Mouse (Mus musculus): ENCODE results near the gene Olfr930.

The Olfr930 gene

DNA sequence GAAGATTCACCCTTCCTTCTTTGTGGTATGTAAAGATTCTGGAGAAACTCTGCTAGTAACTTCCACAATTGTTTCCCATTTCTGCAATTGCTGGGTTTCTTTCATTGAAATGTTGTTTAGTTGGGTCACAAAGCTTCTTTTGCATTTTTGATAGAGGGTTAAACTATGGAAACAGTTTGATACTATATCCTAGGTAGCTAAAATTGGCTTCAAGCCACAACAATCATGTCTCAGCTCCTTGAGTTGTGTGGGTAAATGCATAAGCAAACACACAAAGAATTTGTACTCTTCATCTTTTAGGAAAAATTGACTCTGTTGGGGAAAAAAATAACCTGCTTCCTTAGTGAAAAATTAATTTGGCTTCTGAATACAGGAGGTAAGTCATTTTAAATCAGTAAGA, at the start of gene Olfr930:
TSS of gene Olfr930 (plus strand) at position 301 of the 400 bp plus-strand sequence.
- DNase-seq: no peak

DNA sequence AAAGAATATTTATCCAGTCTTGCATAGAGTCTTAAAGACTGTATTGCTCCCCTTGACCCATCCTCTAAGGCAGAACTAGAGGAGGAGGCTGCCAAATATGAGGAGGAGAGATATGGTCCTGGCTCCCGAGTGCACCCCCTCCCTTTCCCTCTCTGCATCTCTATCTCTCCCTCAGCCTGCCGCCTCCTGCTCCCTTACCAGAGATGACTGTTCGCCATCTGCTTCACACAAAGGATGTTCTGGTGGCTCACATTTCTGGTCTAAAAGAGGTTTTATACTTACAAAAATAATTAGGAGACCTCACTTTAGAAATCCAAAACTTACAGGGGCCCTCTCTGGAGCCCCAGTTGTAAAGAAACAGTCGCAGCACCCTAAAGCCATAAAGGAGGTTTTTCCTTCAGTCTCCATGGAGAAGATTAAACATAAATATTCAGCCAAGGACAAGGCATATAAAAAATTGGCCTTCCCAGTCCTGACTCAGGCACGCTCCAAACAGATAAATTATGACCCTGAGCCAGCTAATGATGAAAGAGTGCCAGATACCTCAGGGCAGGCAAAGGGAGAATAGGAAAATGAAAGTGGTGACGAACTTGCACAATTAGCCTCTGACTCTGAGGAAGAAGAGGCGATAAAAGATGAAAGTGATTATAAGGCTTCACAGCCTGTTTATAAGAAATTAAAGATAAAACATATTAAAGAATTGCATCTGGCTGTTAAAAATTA, 24.0 kb downstream of the Olfr930 start:
- peak; percentile 1 for DNase-seq

DNA sequence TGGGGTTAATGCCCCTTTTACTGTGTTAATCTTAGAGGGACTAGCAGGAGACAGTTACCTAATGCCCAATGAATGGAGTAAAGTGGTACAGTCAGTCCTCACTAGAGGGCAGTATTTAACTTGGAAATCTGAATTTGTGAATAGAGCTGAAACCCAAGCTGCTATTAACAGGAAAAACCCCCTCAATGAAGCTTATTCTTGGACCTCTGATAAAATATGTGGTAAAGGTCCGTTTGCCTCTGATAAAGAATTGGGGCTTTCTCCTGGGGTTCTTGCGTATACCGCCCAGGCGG, 24.5 kb downstream of the Olfr930 start:
- peak; percentile 13 for DNase-seq

DNA sequence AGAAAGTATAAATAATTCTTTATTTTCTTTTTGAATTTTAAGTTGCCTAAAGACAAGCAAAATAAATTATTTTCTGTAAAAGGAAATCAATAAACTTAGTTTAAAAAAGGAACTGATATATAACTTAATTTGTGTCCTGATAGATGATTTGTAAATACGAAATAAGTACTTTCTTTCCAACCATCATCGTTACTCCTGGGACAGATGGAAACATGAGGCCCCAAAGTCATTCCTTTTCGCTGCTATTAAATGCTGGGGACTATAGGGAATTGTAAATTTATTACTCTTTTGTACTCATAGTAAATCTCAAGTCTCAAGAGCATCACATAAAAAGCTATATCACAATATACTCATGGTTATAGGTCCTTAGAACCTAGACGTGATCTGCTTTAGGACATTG, 42.4 kb downstream of the Olfr930 start, which contains the start of gene Olfr933:
TSS of gene Olfr933 (plus strand) at position 301 of the 400 bp plus-strand sequence.
- DNase-seq: no peak
